Mouse (Mus musculus) gastrocnemius, adult 18-20 months (tissue): ENCODE measurements around the gene Spi1. TPM values are rescaled to one million over a fixed set of nuclear protein-coding genes. Genes with fewer than 3 reads are reported as not detected.
"Not testable (repeated sequence)": the region's sequence is repeated elsewhere in the genome, so short reads cannot be mapped to it uniquely, and the experiment has no call there.

ENCODE experiments used
- DNase-seq: peaks from one replicate; pipeline ENCODE4 v3.0.0; 2021; ENCODE audit warnings: low spot score
- total RNA-seq, 2 experiments: library from RNA; stranded (reverse); gene quantifications; 2 replicates each; pipeline ENCODE4 v1.2.3; 2021

Spi1 gene
- total RNA-seq, 2 experiments from 2014 or later, result 0.43 to 1.1 TPM

GRCm38 (mm10) chr2:91090827-91091226, 8.6 kb downstream of the Spi1 start:
- DNase-seq, result no peak

DNA sequence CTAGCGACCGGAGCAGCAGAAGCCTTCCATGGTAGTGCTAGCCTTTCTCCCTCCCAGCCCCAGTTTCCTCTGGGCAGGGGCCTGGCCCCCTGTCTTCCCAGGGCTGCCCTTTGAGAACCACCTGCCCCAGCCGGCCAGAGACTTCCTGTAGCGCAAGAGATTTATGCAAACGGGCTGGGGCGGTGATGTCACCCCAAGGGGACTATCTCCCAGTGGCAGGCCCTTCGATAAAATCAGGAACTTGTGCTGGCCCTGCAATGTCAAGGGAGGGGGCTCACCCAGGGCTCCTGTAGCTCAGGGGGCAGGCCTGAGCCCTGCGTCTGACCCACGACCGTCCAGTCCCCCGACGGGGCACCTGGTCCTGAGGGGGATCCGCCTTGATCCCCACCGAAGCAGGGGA, 14.3 kb downstream of the Spi1 start:
- DNase-seq, result no peak

GRCm38 (mm10) chr2:91097015-91097414, 14.8 kb downstream of the Spi1 start:
- no peak for DNase-seq

DNA sequence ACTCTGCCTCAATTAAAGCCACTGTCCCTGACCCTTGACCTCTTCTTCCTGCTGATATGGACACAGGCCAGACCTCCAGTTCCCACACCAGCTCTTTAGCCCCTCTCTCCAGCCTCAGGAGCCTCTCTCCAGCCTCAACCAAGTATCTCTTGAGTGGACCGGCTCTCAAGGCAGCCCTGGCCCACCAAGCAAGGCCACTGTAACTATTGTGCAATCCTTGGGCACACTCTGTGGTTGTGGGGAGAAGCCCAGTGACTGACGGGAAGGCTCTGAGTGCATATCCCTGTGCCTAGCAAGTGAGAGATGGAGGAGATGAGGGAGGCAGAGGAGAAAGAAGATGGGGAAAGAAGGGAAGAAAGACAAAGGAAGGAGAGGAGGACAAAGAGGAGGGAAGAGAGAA, 16.0 kb downstream of the Spi1 start:
- no peak for DNase-seq

- peak; percentile 94 for DNase-seq
These were observed 19.0 kb downstream of the Spi1 start for GRCm38 (mm10) chr2:91101124-91101740.

DNA sequence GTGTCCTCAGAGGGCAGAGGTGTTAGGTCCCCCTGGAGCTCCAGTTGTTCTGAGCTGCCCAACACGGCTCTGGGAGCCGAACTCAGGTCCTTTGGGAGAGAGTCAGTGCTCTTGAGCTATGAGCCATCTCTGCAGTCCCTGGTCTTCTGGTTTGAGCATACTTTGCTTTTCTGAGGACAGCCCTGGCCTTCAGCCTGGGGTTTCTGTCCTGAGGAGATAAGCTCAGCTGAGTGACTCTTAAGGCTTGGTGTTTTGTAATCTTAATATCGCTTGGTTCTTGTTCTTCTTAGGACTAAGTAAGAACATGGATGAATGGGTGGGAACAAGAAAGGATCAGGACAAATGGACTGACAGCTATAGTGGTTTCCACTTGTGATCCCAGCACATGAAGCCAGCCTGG, 26.0 kb downstream of the Spi1 start:
- no peak for DNase-seq

DNA sequence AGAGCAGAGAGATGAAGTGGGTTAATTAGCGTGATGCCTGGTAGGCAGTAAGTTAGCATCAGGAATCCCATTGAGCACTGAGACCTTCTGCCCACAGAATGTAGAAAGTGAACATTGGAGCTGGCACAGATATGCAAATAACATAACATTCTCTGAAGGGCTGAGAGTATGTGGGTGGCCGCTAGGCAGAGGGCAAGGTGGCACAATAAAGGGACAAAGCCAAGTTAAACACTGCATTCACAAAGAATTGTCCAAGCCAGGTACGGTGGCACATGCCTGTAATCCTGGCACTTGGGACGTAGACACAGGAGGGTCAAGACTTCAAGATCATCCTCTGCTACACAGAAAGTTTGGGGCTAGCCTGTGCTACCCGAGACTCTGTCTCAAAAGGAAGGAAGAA, 27.1 kb downstream of the Spi1 start:
- DNase-seq, result no peak

DNA sequence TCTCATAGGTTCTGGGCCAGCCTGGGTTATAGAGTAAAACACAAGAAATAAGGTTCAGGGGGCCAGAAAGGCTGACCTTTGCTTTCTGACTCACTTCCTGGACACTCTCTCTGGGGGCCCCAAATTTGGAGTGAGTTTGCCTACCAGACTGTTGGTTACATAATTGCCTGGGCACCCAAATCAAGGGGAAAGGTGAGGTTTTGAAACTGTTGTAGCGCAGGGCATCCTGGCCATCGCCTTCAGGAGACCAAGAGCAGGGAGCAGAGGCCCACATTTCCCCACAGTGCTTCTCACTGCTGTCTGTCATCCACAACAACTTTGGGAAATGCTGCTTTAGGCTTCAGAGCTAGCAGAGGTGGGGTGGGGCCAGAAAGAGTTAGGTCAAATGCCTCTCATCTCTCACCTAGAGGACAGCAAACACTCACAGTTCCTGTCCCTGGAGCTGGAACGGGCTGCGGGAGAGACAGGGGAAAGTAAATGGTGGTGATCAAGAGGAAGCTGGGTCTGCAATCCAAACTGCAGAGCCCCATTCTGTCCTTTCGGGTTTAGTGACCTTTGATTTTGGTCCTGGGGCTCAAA, 27.7 kb downstream of the Spi1 start:
- DNase-seq, result no peak

- DNase-seq, result no peak
These were observed 28.2 kb downstream of the Spi1 start for GRCm38 (mm10) chr2:91110429-91110828.

DNA sequence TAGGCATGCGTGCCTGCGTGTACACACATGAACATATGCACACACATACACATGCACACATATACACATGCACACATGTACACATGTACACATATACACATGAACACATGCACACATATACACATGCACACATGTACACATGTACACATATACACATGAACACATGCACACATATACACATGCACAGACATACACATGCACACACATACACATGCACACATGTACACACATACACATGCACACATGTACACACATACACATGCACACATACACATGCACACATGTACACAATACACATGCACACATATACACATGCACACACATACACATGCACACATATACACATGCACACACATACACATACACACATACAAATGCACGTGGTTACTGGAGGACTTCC, 29.6 kb downstream of the Spi1 start:
- not testable (repeated sequence) for DNase-seq

- DNase-seq, result no peak
These were observed 30.3 kb downstream of the Spi1 start for GRCm38 (mm10) chr2:91112491-91112890.

DNA sequence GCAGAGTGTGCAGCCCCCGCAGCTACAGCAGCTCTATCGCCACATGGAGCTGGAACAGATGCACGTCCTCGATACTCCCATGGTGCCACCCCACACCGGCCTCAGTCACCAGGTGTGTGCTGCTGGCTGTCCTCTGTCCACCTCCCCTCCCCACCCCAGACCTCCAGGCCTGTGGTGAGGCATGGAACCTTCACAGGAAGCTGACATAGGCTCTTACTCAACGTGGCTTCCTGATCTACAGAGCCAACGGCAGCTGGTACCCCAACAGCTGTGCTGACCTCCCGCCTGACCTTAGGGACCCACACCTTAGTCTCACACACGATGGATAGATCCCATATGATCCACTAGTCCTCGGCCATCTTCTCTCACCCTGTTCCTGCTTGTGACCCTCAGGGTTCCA, 31.1 kb downstream of the Spi1 start:
- DNase-seq, result no peak

DNA sequence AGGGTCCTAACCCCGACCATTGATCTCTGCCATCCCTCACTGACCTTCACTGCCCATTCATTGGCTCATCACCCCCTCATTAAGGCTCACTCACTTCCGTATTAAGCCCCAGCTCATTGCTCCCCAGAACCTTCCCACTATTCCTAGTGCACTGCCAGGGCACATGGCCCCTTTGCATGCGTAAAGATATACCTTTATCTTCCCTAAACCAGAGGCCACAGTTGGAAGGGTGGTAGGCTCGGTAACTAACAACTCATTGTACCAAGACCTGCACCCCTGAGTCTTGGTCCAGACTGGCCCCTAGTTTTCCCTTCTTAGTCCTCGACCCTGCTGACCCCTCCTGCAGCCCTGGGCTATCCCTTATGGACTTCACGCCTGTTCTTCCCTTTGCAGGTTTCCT, 31.7 kb downstream of the Spi1 start:
- no peak for DNase-seq

DNA sequence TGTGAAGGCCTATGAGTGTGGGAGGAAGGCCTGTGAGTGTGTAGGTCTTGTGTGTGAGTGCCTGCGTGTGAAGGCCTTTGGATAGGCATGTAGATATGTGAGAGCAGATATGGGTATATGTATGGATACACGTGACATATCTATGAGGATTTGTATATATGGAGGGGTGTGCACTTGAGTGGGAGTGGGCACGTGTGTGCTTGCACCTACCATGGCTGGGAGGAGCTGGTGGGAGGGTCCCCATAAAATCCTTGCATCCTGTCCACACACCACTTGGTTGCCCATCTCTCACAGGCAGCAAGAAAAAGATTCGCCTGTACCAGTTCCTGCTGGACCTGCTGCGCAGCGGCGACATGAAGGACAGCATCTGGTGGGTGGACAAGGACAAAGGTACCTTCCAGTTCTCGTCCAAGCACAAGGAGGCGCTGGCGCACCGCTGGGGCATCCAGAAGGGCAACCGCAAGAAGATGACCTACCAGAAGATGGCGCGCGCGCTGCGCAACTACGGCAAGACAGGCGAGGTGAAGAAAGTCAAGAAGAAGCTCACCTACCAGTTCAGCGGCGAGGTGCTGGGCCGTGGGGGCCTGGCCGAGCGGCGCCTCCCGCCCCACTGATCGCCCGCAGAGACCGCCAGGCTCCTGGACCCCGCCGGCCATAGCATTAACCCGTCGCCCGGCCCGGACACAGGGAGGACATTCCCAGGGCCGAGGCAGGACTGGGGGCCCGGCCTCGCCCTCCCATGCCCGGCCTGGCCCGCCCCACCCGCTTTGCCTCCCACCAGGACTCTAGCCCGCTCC, 32.8 kb downstream of the Spi1 start:
- DNase-seq, result peak; percentile 98

DNA sequence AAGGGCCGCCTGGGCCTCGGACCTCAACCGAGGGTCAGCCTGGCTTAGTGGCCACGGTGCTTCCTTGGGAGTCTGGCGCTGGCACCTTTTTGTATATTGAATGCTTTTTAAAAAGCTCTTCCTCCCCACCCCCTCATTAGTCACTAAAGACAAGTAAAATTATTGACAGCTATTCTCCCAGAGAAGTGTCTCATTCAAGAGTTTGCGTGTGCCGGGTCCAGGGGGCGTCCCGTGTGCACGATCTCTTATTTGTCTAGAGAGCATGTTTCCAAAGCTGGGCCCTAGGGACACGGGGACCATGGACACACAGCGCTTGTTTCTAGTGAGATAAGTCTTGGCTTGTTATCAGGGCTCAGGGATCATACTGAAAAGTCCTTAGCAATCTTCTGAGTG, 33.4 kb downstream of the Spi1 start:
- no peak for DNase-seq

DNA sequence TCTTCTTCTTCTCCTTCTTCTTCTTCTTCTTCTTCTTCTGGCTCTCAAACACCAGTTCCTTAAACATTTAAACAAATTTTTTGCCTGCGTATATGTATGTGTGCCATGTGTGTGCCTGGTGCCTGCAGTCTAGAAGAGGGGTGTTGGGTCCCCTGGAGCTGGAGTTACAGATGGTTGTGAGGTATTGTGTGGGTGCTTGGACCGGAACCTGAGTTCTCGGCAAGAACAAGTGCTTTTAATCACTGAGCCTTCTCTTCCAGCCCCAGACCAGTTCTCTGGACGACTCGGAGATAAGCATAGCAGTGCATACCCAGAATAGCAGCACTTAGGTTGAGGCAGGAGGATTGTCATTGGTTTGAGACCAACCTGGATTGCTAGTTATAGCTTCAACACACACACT, 34.7 kb downstream of the Spi1 start:
- no peak for DNase-seq

- DNase-seq, result no peak
These were observed 35.5 kb downstream of the Spi1 start, which contains the start of gene Mybpc3 for GRCm38 (mm10) chr2:91117585-91118275. Mybpc3 (plus strand) TSS chr2:91118144.

- DNase-seq, result no peak
These were observed 36.5 kb downstream of the Spi1 start for GRCm38 (mm10) chr2:91118647-91119046.

DNA sequence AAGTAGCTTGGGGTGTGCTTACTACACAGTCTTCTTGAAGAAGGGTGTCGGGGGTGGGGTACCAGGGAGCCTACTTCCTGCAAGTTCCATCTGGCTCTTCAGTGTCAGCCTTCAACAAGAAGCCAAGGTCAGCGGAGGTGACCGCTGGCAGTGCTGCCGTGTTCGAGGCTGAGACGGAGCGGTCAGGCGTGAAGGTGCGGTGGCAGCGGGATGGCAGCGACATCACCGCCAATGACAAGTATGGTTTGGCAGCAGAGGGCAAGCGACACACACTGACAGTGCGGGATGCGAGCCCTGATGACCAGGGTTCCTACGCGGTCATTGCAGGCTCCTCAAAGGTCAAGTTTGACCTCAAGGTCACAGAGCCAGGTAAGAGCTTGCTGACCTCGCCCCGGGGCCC, 36.9 kb downstream of the Spi1 start:
- DNase-seq, result no peak

- DNase-seq, result no peak
These were observed 37.4 kb downstream of the Spi1 start for GRCm38 (mm10) chr2:91119551-91119950.

- DNase-seq, result no peak
These were observed 38.1 kb downstream of the Spi1 start for GRCm38 (mm10) chr2:91120261-91120671.

GRCm38 (mm10) chr2:91121011-91121410, 38.8 kb downstream of the Spi1 start:
- DNase-seq, result no peak
